Mouse (Mus musculus) ovary, postnatal 36 days (tissue): ENCODE results near the gene Myo10.

Experiments used
- DNase-seq: peaks from one replicate; pipeline ENCODE4 v3.0.0; 2022; ENCODE audit warnings: low spot score, mixed read lengths

The Myo10 gene

GRCm38 (mm10) chr15:25651820-25652219, 29.5 kb downstream of the Myo10 start:
- no peak for DNase-seq

DNA sequence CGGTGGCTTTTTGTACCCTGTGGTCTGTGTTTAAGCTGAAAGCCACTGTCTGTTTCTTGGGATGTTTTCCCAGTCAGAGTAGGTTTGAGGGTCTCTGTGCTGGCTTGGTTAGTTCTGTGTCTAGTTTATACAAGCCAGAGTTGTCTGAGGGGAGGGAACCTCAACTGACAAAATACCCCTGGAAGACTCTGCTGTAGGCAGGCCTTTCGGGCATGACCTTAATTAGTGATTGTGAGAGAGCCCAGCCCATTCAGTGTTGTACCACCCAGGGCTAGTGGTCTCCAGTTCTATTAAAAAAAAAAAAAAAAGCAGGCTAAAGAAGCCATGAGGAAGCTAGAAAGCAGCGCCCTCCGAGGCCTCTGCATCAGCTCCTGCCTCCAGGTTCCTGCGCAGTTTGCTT, 30.0 kb downstream of the Myo10 start:
- DNase-seq, result no peak

DNA sequence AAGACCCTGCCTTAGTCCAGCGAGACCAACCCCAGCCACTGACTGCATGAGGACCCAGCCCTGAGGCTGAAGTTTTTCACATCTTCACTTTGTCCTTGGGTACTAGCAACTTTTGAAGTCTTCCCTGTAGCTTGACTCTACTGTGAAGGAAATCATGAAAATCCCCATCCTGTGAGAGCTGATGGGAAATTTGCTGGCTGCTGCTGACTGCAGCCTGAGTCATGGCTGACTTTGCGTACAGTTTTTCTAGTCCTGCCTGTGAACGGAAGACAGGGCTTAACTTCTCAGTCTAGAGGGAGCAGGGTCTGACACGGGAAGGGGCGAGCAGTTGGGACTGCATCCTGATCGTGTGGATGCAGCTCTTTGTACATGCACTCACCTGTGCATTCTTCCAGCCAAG, 30.6 kb downstream of the Myo10 start:
- DNase-seq, result no peak

- DNase-seq, result no peak
Measured at GRCm38 (mm10) chr15:25653680-25654079, 31.4 kb downstream of the Myo10 start.

DNA sequence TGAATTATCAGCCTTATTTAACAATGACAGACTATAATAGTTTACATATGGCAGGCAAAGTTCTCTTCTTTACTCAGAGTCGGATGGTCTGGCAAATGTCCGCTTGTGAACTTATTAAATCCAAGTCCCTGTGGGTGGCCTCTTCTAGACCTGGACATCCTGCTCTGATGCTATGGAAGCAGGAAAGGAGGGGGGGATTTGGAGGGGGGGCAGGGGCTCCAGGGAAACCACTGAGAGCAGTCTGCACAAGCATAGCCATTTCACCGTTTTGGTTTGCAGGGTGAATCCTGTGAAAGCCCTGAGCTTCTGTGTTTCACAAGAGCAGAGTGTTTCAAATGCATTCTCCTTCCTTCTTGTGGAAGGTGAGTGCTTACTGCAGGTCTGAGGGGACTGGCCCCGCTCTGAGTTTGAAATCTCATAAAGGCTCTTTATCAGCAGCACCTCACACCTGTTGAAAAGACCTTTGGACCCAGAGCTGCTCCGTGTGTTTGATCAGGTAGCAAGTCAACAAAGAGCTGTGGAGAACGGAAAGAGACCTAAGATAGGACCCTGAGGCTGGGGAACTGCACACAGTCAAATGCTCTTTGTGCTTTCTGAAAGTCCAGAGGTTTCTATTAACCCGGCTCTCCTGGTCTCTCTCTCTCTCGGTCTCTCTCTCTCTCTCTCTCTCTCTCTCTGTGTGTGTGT, 40.7 kb downstream of the Myo10 start:
- DNase-seq, result no peak

DNA sequence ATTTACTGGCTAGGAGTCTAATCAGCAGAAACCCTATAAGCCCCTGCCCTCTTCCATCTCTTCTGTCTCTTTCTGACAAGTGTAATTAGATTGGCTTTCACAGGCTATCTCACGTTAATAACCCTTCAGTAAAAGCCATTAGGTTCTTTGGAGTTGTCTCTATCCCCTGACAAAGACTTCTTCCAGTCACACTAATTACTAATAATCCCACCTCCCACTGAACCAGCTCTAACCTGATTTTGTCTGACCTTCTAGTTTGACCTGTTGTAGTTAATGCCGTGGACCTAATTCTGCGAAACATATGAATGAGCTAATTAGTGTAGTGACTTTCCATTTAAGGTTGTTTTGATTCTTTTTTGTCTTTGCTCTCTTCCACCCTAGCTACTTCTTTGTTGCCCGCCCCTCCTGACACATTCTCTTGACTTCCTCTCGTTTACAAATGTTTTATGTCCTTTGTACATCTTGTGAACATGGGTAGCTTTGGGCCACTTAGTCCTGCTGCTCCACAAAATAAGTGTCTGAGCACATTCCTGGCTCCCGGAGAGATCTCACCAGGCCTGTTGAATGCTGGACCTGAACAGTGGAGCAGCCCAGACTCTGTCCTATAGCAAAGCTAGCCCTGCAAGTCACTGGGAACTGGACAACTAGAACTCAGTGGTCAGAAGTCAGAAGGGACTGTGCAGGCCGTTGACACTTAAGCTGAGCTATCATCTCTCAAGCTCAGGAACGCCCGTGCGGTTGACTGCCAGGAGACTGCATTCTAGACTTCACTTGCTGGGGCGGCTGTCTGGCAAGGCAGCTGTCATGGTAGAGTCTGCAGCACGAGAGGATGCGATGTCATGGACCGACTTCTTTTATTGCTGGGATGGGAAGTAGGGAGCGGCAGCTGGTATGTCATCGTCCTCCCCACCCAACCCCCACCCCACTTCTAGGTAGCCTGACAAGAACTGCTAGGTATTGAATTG, 47.2 kb downstream of the Myo10 start:
- DNase-seq, result no peak

DNA sequence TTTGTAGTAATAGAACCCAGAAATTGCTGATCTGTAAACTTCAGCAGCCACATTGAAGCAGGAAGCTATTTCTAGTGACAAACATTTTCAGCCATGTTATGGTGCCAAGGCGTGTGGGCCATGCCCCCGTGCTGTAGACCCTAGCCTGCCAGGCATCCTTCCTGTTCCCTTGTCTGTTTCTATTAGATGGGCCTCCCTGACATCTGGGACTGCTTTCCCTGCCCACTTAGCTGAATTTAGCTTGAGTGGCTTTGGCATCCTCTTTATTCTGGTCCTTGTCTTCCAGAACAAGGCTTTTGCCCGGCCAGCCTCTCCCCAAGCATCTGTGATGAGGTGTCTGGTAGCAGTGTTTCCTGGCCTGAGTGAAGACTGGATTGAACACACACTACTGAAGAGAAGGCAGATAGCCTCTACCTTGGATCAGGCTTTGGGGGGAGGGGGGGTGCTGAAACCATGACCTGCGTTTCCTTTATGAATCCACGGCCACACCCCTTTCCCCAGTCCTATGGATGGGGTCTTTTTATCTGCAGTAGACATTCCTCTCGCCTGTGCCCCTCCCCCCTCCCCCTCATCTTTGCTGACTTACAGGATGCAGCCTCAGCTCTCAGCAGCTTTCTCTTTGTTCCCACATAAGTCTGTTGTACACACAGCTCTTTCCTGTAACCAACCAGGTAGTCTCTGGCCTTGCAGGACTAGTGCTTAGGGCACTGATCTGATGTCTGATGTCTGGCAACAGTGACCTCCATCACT, 51.1 kb downstream of the Myo10 start:
- no peak for DNase-seq

- no peak for DNase-seq
Measured at GRCm38 (mm10) chr15:25674099-25674931, 52.0 kb downstream of the Myo10 start.

GRCm38 (mm10) chr15:25674932-25675250, 52.6 kb downstream of the Myo10 start:
- DNase-seq, result no peak

GRCm38 (mm10) chr15:25675359-25675758, 53.0 kb downstream of the Myo10 start:
- no peak for DNase-seq

- no peak for DNase-seq
Measured at GRCm38 (mm10) chr15:25676056-25676785, 53.9 kb downstream of the Myo10 start.

GRCm38 (mm10) chr15:25679081-25679480, 56.8 kb downstream of the Myo10 start:
- no peak for DNase-seq

- DNase-seq, result no peak
Measured at GRCm38 (mm10) chr15:25679616-25680015, 57.3 kb downstream of the Myo10 start.

DNA sequence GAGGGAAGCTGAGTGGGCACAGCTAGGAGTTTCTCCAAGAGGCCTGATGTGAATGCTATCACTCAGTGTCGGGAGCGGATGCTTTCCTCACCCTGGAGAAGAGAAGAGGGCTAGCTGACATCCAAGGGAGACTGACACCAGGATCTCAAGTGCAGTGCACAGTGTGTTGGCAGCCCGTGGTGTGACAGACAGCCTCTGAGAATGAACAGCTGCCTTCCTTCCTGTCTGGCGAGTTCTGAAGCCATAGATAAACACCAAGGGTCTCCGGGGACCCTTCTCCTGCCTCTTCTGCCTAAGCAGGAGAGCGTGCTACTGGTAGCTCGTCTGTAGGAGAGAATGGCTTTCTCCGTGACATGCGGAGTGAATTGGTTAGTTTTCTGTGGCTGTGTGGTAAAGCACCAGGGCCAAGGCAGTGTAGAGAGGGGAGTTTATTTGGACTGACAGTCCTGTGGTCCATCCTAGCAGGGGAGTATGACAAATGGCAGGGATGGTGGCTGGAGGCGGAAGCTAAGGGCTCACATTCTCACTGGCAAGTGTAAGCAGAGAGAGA, 58.0 kb downstream of the Myo10 start:
- DNase-seq, result no peak

DNA sequence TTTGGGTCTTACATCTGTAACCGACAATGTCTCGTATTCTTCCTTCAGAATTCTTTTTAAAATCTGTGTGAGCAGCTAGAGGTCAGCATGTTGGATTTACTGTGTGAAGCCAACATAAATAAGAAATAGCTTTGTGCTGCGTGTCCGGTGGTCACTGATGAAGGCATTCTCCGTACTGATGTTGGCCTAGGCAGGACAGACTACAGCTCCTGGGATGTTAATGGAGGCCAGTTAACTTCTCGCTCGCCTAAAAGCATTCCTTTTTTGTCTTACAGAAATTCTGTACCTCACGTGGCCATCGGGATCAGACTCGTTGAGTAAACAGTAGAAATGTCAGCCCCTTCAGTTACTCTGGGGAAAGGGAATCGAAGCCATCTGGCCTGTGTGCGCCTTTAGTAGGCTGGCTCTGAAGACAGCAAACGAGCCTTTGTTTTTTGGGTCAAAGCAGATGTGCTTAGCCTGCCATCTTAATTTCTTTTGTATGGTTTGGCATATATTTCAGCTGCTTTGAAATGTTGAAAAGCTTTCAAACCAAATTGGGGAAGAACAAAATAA, 60.7 kb downstream of the Myo10 start:
- DNase-seq, result no peak

DNA sequence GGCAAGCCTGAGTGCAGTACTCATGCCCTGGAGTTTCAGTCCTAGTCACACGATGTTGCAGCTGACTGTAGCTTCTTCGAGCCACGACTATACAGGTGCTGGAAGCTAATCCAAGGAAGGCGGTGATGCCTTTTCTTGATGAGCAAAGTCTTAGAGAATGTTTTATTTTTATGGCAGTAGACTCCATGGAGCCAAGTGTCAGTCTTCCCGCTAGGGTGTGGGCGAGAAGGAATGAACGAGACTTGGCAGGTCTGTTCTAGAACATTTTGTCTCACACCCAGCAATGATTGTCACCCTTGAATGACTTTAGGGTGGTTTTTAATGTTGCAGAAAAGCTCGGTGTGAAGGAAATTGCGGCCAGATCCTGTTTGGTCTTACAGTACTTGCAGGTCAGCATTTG, 62.9 kb downstream of the Myo10 start:
- DNase-seq, result no peak

GRCm38 (mm10) chr15:25688424-25689283, 66.3 kb downstream of the Myo10 start:
- DNase-seq, result no peak

GRCm38 (mm10) chr15:25689477-25689876, 67.2 kb downstream of the Myo10 start:
- no peak for DNase-seq

GRCm38 (mm10) chr15:25690066-25690745, 67.9 kb downstream of the Myo10 start:
- no peak for DNase-seq
